Mouse (Mus musculus): Measurements from ENCODE around the gene Cep68. TPM values are rescaled to one million over a fixed set of nuclear protein-coding genes. Genes with fewer than 3 reads are reported as not detected.

Cep68 gene
- polyA plus RNA-seq (2016; fragmentation: Nextera tagmentation; extraction: Ambion mirVana): 43.2 and 45.3 TPM in 2 replicates

DNA sequence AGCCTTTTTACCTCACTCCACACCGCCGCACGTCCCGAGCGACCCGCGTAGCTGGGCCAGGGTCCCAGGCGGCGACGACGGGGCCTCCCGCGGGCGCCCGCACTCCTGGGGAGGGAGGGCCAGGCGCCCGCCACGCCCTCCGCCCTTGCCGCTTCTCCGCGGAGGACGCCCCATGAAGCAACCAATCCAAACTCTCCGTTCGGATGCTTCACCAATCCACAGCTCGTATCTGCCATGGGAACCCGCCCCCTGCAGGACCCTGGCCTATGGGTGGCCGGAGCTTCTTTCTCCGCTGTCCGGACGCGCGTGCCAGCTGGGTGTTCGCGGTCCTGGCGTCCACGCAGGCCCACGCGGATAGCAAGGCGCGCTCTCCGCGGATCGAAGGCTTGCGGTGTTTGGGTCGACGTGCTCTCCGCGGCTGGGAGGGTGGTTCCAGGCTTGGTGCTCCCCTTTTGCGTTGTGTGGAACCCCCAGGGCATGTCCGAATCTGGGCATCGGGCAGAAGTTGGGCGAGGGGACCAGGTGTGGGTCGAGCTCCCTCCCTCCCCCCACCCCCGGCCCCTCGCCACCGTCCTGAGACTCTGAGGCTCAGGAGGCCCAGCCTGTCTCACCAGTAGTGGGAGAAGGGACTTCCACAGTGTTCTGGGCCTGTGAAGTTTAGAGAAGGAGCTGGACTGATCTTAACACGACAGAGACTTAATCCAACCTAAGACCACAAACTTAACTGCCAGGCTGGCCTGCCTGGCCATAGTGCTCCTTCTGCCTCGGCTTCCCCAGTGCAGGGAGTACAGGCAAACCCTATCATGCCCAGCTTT lies at the start of gene Cep68:
Gene Cep68, minus strand, starts transcription at position 134 of the 815 bp plus-strand sequence.
- H3K4me1 ChIP-seq: peaks cover 41% of the 10 kb centered on the region
- H3K27ac ChIP-seq: peak within 1 kb of the TSS; percentile 99
- no peaks in the 10 kb centered on the region for H3K9me3 ChIP-seq
- whole genome bisulfite sequencing: under 1% methylated on average over 59 of the region's 59 CpGs
- H3K27me3 ChIP-seq (ENCODE audit: poor library complexity, severe bottlenecking): no peaks in the 10 kb centered on the region
- peak within 1 kb of the TSS; percentile 95 for H3K4me3 ChIP-seq
- peak; percentile 90 for DNase-seq (ENCODE audit: extremely low spot score, low spot score)
- peaks cover 24% of the 10 kb centered on the region for H3K36me3 ChIP-seq (replicated peaks)

DNA sequence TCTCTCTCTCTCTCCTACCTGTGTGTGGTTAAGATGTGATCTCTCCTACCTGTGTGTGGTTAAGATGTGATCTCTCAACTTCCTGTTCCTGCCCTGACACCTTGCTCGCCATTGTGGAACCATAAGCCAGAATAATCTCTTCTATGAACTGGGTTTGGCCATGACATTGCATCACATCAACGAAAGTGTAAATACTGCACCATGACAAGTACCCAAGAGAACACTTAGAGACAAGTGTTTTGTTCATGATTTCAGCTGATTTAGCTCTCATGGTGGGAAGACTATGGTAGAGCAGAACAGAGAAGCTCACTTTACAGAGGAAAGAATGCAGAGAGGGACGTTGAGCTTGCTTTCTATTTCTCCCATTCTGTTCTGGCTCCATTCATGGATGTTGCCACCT lies 35.2 kb upstream of the Cep68 start:
- DNase-seq (ENCODE audit: extremely low spot score, low spot score): no peak
- no peaks in the 10 kb centered on the region for H3K4me1 ChIP-seq
- no peaks in the 10 kb centered on the region for H3K36me3 ChIP-seq (replicated peaks)
- no peak overlapping the region for H3K4me3 ChIP-seq
- 84% methylated on average over 3 of the region's 3 CpGs for WGBS
- no peaks in the 10 kb centered on the region for H3K27me3 ChIP-seq (ENCODE audit: poor library complexity, severe bottlenecking)
- no peak overlapping the region for H3K27ac ChIP-seq
- no peaks in the 10 kb centered on the region for H3K9me3 ChIP-seq

GRCm38 (mm10) chr11:20282601-20283219 lies 33.5 kb upstream of the Cep68 start:
- Histone ChIP-seq H3K9me3 (no peaks in the 10 kb centered on the region), H3K27ac (no peak overlapping the region), H3K27me3 (ENCODE audit: poor library complexity, severe bottlenecking) (no peaks in the 10 kb centered on the region), H3K4me1 (no peaks in the 10 kb centered on the region), H3K4me3 (no peak overlapping the region), H3K36me3 (replicated peaks) (no peaks in the 10 kb centered on the region)
- DNase-seq (ENCODE audit: extremely low spot score, low spot score): no peak
- WGBS: 90% methylated on average over 2 of the region's 2 CpGs

DNA sequence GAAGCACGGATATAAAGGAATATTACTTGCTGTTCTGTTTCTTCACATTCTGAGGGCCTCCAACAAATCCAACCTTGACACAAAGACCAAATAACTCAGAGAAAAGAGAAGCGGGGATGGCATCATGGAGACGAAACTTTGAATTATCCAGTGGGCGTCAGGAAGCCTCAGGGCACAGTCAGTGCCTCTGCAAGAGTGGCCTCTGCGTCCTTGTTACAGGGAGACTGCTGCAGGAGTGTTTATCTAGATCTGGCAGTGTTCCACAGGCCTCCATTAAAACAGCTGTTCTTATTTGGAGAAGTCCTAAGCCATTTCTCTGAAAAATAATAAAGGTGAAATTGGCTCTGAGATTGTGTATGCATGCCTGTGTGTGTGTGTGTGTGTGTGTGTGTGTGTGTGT lies 31.8 kb upstream of the Cep68 start:
- no peaks in the 10 kb centered on the region for H3K9me3 ChIP-seq
- DNase-seq (ENCODE audit: extremely low spot score, low spot score): no peak
- no peaks in the 10 kb centered on the region for H3K4me1 ChIP-seq
- H3K4me3 ChIP-seq: no peak overlapping the region
- no peak overlapping the region for H3K27ac ChIP-seq
- no peaks in the 10 kb centered on the region for H3K36me3 ChIP-seq (replicated peaks)
- WGBS: 92% methylated on average over 5 of the region's 5 CpGs
- H3K27me3 ChIP-seq (ENCODE audit: poor library complexity, severe bottlenecking): no peaks in the 10 kb centered on the region

DNA sequence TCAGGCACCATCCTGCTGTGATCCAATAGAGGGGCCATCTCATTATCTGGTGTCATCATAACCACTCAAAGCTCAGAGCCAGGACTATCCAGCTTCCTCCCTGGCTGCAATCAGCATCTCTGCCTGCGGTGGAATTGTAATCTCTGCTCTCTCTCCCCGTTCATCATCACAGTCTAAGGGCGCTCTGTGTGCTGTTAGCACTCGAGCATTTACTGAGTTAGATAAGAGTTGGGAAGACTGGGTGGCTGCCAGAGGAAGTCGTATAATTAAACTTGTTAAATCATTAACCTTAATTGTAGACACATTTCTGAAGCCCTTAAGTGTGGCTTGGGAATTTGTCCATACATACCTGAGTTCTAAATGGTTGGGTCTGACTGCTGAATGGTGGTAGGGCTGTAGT lies 29.5 kb upstream of the Cep68 start:
- 77% methylated on average over 5 of the region's 5 CpGs for WGBS
- Histone ChIP-seq H3K36me3 (replicated peaks) (no peaks in the 10 kb centered on the region), H3K27me3 (ENCODE audit: poor library complexity, severe bottlenecking) (no peaks in the 10 kb centered on the region), H3K4me3 (no peak overlapping the region), H3K9me3 (no peaks in the 10 kb centered on the region), H3K27ac (no peak overlapping the region), H3K4me1 (no peaks in the 10 kb centered on the region)
- DNase-seq (ENCODE audit: extremely low spot score, low spot score): no peak

- H3K4me1 ChIP-seq: no peaks in the 10 kb centered on the region
- no peak overlapping the region for H3K27ac ChIP-seq
- no peaks in the 10 kb centered on the region for H3K36me3 ChIP-seq (replicated peaks)
- H3K9me3 ChIP-seq: no peaks in the 10 kb centered on the region
- H3K4me3 ChIP-seq: no peak overlapping the region
- DNase-seq (ENCODE audit: extremely low spot score, low spot score): no peak
- H3K27me3 ChIP-seq (ENCODE audit: poor library complexity, severe bottlenecking): no peaks in the 10 kb centered on the region
- 79% methylated on average over 2 of the region's 2 CpGs for WGBS
Observed at GRCm38 (mm10) chr11:20277106-20277505, 27.9 kb upstream of the Cep68 start.

- H3K36me3 ChIP-seq (replicated peaks): no peaks in the 10 kb centered on the region
- WGBS: 66% methylated on average over 2 of the region's 2 CpGs
- H3K4me1 ChIP-seq: peaks cover 5% of the 10 kb centered on the region
- no peak overlapping the region for H3K4me3 ChIP-seq
- no peak for DNase-seq (ENCODE audit: extremely low spot score, low spot score)
- H3K27ac ChIP-seq: no peak overlapping the region
- no peaks in the 10 kb centered on the region for H3K27me3 ChIP-seq (ENCODE audit: poor library complexity, severe bottlenecking)
- H3K9me3 ChIP-seq: no peaks in the 10 kb centered on the region
Observed at GRCm38 (mm10) chr11:20275974-20276373, 26.7 kb upstream of the Cep68 start.

DNA sequence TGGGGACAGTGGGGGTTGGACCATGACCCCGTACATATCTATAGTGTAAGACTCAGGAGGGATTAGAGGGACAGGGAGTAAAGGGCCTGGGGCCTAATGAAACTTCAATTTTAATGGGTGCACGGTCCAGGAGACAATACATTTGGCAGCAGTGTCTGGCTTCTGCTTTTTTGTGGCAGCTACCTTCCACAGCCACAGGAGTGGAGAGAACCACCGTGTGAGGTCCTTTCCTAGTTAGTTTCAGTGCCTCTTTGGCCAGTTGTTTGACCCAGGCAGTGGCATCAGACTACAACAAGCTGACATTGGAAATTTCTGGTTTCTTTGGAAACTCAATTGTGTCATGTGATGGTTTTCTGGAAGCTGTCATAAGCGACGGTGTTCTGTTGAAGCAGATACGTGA lies 20.7 kb upstream of the Cep68 start:
- Histone ChIP-seq H3K27me3 (ENCODE audit: poor library complexity, severe bottlenecking) (no peaks in the 10 kb centered on the region), H3K4me1 (peaks cover 19% of the 10 kb centered on the region), H3K36me3 (replicated peaks) (no peaks in the 10 kb centered on the region), H3K4me3 (no peak overlapping the region), H3K27ac (no peak overlapping the region; the same call in 1 of the 2 replicates), H3K9me3 (no peaks in the 10 kb centered on the region)
- no peak for DNase-seq (ENCODE audit: extremely low spot score, low spot score)
- WGBS: 89% methylated on average over 6 of the region's 6 CpGs

- H3K4me3 ChIP-seq: no peak overlapping the region
- H3K27me3 ChIP-seq (ENCODE audit: poor library complexity, severe bottlenecking): no peaks in the 10 kb centered on the region
- no peaks in the 10 kb centered on the region for H3K4me1 ChIP-seq
- no peak overlapping the region for H3K27ac ChIP-seq
- no peaks in the 10 kb centered on the region for H3K9me3 ChIP-seq
- no peaks in the 10 kb centered on the region for H3K36me3 ChIP-seq (replicated peaks)
- no peak for DNase-seq (ENCODE audit: extremely low spot score, low spot score)
- 58% methylated on average over 8 of the region's 8 CpGs for WGBS
Observed at GRCm38 (mm10) chr11:20262628-20263380, 13.6 kb upstream of the Cep68 start.

DNA sequence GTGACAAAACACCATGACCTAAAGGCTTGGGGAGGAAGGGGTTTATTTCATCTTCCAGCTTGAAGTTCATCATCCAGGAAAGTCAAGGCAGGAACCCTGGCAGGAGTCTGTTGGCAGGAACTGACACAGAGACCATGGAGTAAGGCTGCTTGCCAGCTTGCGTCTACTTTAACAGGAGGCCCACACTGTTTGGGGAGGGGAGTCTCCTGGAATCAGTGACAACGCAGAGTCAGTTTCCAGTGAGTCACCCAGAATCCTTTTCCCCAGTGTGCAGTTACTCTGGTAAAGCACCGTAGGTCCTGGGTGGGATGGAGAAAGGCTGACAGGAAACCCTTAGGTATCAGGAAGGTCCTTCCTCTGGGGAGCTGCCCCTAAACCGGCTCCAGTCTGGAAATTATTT lies 5.6 kb upstream of the Cep68 start:
- 85% methylated on average over 4 of the region's 4 CpGs for WGBS
- H3K36me3 ChIP-seq (replicated peaks): no peaks in the 10 kb centered on the region
- H3K27me3 ChIP-seq (ENCODE audit: poor library complexity, severe bottlenecking): no peaks in the 10 kb centered on the region
- H3K9me3 ChIP-seq: no peaks in the 10 kb centered on the region
- no peak overlapping the region for H3K27ac ChIP-seq
- DNase-seq (ENCODE audit: extremely low spot score, low spot score): no peak
- peaks cover 7% of the 10 kb centered on the region for H3K4me1 ChIP-seq
- no peak overlapping the region for H3K4me3 ChIP-seq

- H3K9me3 ChIP-seq: no peaks in the 10 kb centered on the region
- H3K27ac ChIP-seq: no peak overlapping the region
- no peak for DNase-seq (ENCODE audit: extremely low spot score, low spot score)
- H3K27me3 ChIP-seq (ENCODE audit: poor library complexity, severe bottlenecking): no peaks in the 10 kb centered on the region
- no peak overlapping the region for H3K4me3 ChIP-seq
- H3K36me3 ChIP-seq (replicated peaks): no peaks in the 10 kb centered on the region
- WGBS: 79% methylated on average over 2 of the region's 2 CpGs
- H3K4me1 ChIP-seq: peaks cover 17% of the 10 kb centered on the region
Observed at GRCm38 (mm10) chr11:20253088-20253487, 3.9 kb upstream of the Cep68 start.

- Histone ChIP-seq H3K27ac (no peak overlapping the region), H3K4me1 (peaks cover 38% of the 10 kb centered on the region), H3K27me3 (ENCODE audit: poor library complexity, severe bottlenecking) (no peaks in the 10 kb centered on the region), H3K36me3 (replicated peaks) (peaks cover 13% of the 10 kb centered on the region), H3K9me3 (no peaks in the 10 kb centered on the region), H3K4me3 (peak overlapping the region; percentile 95; the same call in 1 of the 2 replicates)
- no peak for DNase-seq (ENCODE audit: extremely low spot score, low spot score)
- 86% methylated on average over 6 of the region's 6 CpGs for WGBS
Observed at GRCm38 (mm10) chr11:20250476-20251178, 1.4 kb upstream of the Cep68 start.

All from forebrain, embryonic 10.5 days (tissue).